Mouse (Mus musculus): ENCODE measurements around the gene Kcnk18. TPM values are rescaled to one million over a fixed set of nuclear protein-coding genes. Genes with fewer than 3 reads are reported as not detected.

Kcnk18 gene
- polyA plus RNA-seq, 1 experiment from 2014 or later = not detected

DNA sequence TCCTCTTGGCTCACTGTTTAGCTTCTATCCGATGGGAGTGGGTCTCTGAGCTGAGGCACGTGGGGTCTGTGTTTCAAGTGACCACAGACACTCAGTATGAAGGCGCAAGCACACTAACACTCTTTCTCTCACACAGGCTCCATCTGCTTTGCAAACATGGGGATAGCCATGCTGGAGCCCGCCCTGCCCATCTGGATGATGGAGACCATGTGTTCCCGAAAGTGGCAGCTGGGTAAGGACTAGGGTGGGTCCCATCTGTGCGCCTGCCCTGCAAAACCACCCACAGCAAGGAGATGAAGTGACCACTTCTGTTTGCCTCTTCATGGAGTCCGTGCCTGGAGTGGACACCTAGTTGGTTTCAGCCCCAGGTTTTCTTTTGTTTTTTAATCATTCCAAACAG, 57.3 kb downstream of the Kcnk18 start:
- ChIA-PET POLR2A (no interaction called here), CTCF (no interaction called here)
- H3K27me3 ChIP-seq = no peaks in the 10 kb centered on the region
- in situ Hi-C loops (cut with MboI; ENCODE audit: low pct_unique_long_range_greater_than_20kb) = no loop called here
- TF ChIP-seq CTCF (IDR thresholded peaks at IDR 0.05) = no peak
- DNase-seq (ENCODE audit: low read depth, low spot score) (no peak), ATAC-seq (no peak)

- no peak for ATAC-seq
- DNase-seq (ENCODE audit: low read depth, low spot score) = no peak
- POLR2A ChIA-PET = no interaction called here
- TF ChIP-seq CTCF (IDR thresholded peaks at IDR 0.05) = no peak
- in situ Hi-C loops (cut with MboI; ENCODE audit: low pct_unique_long_range_greater_than_20kb) = no loop called here
- CTCF ChIA-PET = interaction anchor here (0.7 kb wide), 1 partner anchor 10 kb away, joined by 3 read pairs; no protein-coding TSS in a partner anchor
- H3K27me3 ChIP-seq = no peaks in the 10 kb centered on the region
Measured at GRCm38 (mm10) chr19:59280841-59281240, 61.8 kb downstream of the Kcnk18 start.

DNA sequence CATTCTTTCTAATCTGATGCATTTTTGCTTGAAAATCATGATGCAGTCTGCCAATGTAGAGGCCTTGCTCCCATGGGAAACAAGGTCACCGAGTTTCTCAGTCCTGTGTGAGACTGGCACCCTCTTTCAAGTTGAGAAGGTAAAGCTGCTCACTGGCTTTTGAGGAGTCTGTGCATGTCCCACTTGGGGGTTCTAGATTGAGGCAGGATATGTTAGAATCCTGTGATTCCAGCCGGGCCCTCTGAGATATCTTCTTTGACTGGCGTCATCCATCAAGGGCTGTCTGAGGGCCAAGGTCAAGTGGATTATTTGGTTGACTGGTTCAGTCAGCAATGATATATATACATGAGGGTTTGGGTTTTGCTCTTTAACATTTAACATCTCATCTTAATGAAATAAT, 63.0 kb downstream of the Kcnk18 start:
- ChIA-PET CTCF (no interaction called here), POLR2A (no interaction called here)
- no peaks in the 10 kb centered on the region for H3K27me3 ChIP-seq
- ATAC-seq (no peak), DNase-seq (ENCODE audit: low read depth, low spot score) (no peak)
- TF ChIP-seq CTCF (IDR thresholded peaks at IDR 0.05) = no peak
- in situ Hi-C loops (cut with MboI; ENCODE audit: low pct_unique_long_range_greater_than_20kb) = no loop called here

Other genes starting within 250 kb of the Kcnk18 start
- 22.7 TPM for gene Shtn1, start 143.1 kb upstream of the Kcnk18 start, polyA plus RNA-seq (2021)
- not detected for gene Vax1, start 49.2 kb upstream of the Kcnk18 start, polyA plus RNA-seq (2021)
- gene Slc18a2, start 41.7 kb downstream of the Kcnk18 start, polyA plus RNA-seq (2021) = 2.4 TPM
- gene Rps12-ps3, start 103.1 kb downstream of the Kcnk18 start, polyA plus RNA-seq (2021) = 1,107 TPM
- gene Pdzd8, start 126.6 kb downstream of the Kcnk18 start, polyA plus RNA-seq (2021) = 38.5 TPM
- 49.2 TPM for gene Emx2, start 239.2 kb downstream of the Kcnk18 start, polyA plus RNA-seq (2021)